Mouse (Mus musculus) megakaryocyte progenitor cell, adult 5-6 weeks (primary cell): ENCODE results near the gene Ephb2. TPM values are rescaled to one million over a fixed set of nuclear protein-coding genes. Genes with fewer than 3 reads are reported as not detected.

Experiments used
- ATAC-seq: replicated peaks from 2 replicates; pipeline ENCODE4 v1.8.0; 2016; ENCODE audit warnings: mild to moderate bottlenecking, moderate TSS enrichment, inconsistent platforms; ENCODE audit not compliant: poor library complexity
- total RNA-seq, 2 experiments: library from RNA; stranded (forward) in 1 of 2; stranded (reverse) in 1 of 2; fragments of 157-497, 149-512 nt in 1 of 2; fragments of 200-1000 nt in 1 of 2; gene quantifications; 2 replicates each; pipeline versions ENCODE4 v1.2.3 to v1.2.4; 2015 to 2017

Ephb2 gene
- total RNA-seq, 2 experiments from 2014 or later: 1.2 to 3.0 TPM

DNA sequence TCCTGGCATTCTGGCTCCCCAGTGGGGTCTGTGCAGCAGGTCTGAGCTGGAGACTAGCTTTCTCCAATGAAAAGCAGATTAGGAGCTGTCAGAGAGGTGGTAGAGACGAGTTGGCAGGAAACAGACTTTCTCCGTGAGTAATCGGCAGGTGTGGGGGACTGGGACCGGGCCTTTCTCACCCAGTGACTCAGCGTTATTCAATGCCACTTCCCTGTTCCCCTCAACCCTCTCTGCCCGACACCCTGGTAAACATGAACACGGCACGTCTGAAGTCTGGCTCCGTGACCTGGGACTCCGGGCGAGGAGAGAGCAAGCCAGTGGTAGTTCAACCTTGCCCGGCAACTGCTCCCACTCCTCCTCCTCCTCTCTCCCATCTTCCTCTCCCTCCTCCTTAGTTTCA lies 33.3 kb downstream of the Ephb2 start:
- ATAC-seq: peak; percentile 79

DNA sequence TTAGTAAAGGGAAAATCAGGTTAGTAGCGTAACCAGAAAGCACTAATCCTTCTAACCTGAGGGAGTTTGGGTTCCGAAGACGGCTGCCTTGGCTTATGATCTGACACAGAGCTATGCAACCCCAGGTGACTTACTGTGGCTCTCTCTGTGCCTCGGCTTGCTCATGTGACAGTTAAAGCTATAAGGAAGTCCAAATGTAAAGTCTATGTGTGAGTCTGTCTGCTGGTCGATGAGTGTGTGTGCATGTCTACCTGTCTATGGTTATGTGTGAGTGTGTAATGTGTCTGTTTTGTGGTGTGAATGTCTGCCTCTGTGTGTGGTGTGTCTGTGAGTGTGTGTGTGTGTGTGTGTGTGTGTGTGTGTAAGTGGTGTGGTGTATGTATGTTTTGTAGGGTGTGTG lies 33.8 kb downstream of the Ephb2 start:
- ATAC-seq: no peak

DNA sequence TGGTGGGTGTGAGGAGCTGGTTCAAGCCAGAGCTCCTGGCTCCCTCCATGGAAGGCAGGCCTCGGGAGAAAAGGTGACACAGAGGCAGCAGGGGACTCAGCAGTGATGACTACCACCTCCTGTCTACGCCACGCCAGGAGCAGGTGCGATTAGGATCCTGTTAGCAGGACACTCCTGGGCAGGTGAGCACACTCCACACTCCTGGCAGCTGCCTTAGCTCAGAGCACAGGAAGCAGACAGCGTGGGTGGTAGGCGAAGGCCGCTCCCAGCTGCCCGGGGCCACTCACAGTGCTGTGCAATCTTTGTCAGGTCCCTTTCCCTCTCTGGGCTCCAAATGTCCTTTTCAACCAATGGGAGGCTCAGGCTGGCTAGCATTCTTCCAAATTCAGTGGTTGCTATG lies 34.3 kb downstream of the Ephb2 start:
- ATAC-seq: no peak

DNA sequence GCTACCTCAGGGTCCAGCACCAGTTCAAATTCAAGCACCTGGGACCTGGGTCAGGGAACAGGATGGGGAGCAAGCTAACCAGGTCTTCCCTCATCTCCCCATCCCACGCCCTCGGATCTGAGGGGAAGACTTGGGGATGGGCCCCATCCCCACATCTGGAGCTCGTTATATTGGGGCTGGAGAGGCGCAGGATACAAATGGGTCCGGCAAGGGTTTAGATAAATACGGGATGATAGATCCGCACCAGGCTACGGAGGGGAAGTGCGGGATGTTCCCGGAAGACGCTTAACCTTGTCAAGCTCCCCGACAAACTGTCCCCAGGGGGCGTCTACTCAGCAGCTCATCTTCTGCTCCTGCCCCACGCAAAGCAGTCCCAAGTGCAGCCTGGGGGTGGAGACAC lies 35.4 kb downstream of the Ephb2 start:
- ATAC-seq: no peak

DNA sequence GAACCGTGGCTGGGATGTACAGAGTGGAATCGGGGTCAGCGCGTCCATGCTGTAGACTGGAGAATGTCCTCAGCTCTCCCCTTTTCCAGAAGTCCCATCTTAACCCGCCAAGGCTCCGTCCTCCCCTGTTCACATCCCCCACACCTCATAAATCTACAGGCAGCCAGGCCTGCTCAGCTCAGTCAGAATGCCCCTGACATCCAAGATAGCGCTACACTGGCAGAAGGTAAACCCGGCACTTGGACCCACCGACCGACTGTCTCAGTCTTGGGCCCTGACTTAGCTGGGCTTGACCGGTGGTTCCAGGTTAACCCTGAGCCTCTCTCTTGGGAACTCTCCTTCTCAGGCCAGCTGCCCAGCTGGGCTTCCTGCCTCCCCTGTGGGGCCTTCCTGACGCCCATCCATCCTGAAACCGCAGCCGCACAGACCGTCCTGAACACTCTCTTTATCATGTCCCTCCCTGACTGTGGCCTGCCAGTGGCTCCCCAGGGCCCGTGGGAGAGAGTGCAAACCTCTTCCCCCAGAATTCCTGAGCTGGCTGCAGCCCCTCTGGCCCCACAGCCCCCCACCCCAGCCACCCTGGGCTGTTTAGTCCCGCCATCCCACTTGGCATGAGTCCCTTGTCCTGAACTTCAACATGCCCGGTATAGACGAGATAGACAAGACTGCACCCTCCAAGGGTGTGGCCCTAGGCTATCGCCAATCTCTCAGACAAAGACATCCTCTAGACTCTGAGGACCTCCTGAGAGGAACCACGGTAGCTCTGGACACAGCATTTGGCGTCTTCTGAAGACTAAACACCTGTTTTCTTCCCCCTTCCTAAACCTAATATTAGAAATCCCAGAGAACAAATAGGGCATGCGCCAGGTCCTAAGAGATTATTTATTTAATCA lies 37.9 kb downstream of the Ephb2 start:
- no peak for ATAC-seq

DNA sequence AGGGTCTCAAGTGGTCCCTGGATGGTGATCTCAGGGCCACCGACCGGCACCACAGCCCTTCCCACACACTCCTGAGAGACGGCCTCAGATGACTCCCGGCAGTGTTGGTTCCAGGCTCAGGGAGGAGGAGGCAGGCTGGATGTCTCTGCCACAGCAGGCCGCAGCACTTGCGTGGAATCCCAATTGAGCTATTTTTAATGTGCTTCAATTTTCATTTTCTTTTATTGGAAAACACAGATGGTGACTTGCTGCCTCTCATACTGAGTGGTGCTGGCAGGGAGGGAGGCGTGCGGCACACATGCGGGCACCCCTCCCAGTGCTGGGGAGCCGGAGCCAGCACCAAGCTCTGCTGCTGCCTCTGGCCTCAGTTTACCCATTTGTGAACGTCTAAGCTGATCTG lies 42.5 kb downstream of the Ephb2 start:
- ATAC-seq: no peak

DNA sequence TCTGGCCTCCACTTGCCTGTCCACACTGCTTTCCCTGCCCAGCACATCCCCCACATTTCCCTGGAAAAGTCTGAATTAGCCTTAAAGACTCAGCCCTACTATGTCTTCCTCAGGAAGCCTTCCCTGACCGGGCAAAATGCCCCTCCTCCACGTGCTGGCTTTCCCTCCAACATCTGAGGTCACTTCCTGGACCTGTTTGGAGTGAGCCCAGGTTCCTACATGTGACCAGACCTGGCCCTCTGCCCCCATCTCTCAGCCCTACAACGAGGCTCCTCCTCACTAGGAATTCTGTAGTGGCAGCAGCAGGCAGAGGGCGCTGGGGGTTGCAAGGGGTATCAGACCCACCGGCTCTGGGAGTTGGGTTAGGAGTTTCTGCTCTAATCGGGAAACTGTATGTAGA lies 46.0 kb downstream of the Ephb2 start:
- ATAC-seq: no peak

DNA sequence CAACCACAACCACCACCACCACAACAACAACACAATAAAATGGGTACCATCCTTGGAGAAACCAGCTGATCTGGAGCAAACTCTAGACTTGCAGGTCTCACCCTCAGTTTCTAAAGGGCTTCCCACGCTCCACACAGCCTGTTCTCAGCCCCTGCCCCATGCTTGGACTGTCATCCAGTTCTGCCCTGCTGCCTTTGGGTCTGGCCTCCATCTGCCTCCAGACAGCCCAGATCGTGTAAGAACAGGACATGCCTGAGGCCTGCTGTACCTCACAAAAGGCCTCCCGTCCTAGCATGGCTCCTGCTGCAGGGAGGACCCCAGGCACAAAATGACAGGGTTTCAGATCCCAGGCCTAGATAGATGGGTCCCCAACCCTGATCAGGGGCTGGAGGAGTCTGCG lies 48.4 kb downstream of the Ephb2 start:
- ATAC-seq: no peak

DNA sequence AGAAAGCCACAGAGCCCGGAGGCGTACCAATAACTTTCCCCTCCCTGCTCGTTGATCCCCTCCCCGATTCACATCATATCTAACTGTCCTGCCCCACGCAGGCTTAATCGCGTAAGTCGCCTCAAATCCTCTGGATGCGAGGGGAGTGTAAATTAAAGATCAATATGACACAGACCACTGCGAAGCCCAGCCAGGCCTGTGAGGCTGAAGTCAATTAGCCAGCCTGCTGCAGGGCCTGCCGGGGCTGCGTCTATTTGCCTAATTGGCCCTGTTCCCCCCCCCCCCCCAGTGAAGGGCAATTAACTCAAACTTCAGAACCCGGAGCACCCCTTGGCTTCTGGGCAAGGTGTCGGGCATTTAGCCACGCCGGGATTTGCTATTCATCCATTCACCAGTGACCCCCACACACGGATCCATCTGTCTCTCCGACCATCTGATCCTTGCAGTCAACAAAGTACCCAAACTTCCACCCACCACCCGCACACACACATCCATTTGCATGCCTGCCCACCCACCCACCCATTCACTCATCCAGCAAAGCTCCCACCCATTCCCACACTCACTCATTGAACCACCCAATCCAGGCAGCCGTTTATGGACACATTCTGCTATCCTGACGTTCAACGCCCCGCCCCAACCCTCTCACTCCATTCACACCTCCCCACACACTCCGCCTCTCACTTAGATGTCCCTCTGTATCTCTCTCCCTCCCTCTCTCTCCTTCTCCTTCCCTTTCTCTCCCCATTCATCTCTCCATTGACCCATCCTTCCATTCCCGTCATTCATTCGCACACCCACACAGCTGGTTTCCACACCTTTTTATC lies 49.1 kb downstream of the Ephb2 start:
- no peak for ATAC-seq

DNA sequence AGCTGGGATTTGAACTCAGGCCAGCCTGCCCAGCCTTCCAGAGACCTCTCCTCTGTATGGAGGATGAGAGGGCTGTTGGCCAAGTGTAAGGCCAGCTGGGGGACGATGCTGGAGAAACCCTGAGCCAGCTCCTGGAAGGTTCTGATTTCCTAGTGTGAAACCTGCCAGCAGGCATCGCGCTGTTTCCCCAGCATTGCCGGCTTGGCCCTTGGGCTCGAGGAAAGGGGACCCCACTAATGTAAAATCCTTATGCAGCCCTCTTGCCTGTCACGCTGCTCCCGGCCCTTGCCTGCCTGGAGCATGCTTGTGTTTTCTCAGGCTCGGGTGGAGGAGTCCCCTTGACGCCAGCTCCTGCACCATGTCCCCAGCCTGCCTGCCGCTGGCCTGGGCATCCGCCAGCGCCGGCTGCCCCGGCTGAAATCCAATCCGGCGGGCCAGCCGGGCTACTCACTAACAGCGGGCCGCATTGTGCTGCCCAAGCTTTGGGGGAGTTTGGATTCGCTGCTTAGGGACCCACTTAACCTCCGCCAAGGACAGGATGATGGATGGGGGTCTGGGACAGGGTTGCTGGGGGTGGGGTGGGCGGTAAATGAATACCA lies 52.1 kb downstream of the Ephb2 start:
- ATAC-seq: no peak

DNA sequence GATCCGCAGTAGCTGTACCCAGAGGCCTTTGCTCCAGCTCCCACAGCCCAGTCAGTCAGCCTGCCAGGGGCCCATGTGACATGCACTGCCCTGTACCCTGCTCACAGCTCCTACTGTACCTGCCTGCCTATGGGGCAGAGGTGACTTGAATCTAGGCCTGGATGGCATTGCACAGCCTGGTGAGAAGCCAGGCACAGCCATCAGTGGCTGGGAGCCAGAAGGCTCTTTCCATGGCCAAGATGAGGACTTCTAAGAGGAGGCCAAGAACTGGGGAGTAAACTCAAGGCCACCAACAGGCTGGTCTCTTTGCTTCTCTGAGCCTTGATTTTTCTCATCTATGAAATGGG lies 53.2 kb downstream of the Ephb2 start:
- no peak for ATAC-seq

DNA sequence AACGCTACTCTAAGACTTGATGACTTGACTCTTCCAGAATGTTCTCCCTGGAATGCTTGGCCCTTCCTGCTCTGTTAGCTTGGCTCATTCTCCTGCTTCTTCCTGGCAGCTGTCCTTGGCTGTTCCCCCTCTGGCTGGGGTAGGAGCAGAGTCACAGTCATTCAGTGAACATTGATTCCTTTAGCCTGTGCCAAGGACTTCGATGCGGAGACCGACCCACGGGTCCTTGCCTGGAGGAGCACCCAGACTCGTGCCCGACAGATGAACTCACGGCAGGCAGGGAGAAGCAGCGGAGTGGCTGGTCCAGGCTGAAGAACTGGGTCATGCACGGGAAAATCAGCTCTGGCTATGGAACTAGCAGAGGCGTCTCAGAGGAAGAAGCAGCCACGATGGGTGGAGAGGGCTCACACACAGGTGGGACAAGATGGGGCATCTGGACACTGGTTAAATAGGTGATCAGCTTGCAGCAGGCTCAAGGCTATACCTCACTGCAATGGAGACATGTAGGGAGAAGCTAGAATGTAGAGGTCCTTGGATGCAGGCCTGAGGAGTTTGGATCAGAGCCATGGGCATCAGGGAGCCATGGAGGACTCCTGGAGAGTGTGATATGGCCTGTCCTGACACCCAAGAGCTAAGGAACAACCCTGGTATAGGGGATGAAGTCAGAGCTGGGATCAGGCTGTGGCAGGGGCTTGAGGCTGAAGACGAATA lies 53.8 kb downstream of the Ephb2 start:
- no peak for ATAC-seq

DNA sequence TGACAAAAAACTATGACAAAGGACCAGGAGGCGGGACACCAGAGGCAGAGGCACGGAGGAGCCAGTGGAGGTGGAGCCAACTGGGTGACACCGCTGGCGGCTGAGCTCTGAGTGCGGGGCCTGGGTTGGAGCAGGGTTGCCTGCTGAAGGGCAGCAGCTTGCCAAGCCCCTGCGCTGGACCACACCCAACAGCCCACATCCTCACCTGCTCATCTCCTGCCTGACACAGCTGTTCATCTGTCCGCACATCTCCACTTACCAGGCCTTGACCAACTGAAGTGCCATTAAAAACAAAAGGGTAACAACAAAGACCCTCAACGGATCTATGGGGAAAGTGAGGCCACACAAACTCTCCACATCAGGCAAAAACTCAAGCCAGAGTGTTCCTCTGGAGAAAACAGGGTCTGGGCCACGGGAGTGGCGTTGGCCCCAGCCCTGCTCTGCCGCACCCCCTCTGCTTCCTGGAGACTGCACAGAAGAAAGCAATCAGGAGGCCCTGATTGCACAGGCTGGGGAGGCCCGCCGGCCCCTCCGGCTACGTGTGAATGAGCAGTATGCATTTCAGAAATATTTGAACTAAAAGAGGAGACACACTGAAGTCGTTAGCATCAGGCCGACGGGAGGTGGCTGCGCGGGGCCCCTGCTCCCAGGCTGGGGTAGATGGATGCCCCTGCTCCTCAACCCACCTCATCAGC lies 55.4 kb downstream of the Ephb2 start:
- ATAC-seq: no peak

DNA sequence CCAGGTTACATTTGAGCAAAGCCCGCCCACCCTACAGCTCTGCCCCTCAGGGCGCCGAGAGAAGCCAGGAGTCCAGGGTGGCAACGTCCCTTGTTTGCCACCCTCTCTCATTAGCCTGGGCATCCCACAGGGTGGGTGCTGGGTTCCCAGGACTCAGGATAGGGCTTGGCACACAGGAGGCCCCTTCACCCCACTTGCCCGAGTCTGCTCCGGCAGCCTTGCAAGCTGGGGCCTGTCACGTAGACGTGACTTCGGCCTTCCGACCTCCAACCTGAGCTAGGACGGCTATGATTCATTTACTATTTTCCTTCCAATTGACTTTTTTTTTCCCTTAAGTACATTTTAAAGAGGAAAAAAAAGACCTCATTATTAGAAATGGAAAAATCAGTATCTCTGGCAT lies 56.6 kb downstream of the Ephb2 start:
- ATAC-seq: no peak

DNA sequence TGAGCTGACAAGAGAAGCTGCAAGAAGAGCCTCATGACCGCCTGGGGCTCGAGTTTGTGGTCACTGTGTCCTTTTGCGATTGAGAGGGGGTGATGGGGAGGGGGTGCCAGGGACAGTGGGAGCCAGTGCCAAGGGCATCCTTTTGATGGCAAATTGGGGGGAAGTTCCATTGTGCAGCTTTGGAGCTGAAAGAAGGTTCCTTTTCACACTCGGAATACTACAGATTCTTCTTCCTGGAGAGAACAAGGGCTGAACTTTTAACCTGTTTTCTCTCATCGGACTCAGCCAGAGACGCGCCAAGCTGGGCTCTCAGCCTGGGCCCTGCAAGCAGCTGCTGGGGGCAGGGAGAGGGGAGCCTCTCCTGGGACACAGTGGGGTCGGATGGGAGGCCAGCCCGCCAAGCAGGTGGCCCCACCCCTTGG lies 59.3 kb downstream of the Ephb2 start:
- ATAC-seq: no peak

DNA sequence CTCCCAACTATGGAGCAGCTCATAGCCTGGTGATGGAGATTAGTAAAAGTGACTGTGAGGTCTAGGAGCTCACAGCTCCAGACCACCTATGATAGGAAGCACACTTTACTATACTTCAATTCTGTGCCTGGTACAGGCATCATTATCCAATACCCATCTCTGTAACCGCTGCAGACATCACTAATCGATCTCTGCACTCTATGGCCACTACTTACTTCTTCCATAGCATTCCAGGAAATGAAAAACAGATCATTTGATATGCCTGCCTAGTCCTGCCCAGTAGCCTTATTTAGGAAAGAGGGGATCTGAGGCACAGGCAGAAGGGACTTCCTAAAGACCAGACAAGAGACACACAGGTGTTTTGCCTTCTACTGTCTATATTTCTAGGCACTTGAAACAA lies 59.9 kb downstream of the Ephb2 start:
- ATAC-seq: no peak

DNA sequence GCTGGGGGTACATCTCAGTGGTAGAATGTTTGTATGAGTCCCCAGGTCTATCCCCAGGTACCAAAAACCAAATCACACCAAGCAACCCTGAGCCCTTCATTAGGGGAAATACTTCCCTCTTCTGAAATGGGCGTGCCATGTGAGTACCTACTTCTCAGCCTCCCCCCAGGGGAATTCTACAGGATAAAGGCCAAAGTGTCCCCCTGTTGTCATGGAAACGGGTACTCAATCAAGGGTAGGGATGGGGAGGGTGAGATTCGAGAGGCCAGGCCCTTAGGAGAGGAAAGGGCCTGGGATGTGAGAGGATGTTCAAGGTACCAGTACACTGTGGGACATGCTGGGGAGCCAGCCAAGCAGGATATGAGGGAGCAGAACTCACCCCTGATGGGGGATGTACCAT lies 61.6 kb downstream of the Ephb2 start:
- no peak for ATAC-seq

DNA sequence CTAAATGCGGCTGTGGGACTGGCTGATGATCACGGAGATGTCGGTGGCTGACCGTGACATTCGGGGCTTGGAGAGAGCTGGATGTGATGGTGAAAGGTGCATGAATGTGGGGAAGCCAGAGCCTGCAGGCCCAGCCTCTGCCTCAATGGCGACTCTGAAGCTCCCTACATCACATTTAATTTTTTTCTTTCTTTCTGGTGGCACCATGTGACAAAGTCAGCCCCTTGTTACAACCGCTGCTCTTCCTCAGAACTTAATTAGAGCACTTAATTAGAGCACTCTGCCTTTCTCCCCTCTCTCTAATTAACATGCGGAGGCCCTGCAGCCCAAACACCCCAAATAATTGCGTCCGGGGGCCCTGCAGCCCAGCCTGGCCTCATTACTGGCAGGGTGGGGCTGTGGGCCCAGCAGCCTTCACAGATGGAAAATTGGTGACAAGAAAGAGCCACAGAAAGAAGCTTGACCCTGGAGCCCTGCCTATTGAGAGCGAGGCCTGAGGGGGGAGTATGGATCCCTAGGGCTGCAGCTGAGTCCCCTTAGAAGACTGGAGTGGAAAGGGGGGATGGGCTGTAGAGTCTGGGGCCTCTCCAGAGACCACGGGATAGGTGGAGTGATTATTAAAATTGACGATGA lies 62.7 kb downstream of the Ephb2 start:
- no peak for ATAC-seq

DNA sequence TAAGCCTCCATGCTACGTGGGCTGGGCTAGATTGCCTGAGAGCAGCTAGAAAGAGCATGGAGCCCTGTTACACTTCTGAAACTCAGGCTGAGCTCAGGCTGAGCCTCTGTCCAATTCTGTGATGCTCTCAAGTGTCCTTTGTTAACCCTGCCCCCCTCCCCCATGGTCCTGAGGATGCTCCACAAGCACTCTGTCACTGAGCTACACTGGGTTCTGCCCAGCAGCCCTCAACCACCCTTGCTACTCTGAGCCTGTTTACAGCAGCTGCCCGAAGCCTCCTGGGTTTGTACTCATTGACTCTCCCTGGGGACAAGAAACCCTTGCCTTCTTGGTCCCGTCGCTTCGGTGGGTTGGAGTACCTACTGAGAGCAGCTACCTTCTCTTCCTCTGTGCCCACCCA lies 63.5 kb downstream of the Ephb2 start:
- no peak for ATAC-seq

DNA sequence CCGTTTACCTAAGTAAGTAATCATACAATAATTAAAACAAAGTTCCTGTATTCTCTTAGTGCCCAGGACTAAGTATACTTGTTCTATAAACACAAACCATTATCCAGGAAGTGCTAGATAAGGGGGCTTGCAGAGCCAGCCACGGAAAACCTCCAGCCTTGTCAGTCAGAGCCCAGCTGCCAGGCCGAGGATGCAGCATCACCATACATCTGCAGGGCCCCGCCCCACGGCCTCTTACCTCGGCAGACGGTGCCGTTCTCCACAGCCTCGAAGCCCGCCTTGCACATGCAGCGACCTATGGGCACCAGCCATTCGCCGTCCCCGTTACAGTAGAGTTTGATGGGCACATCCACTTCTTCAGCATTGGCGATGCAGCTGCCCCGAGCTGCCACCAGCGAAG lies 65.1 kb downstream of the Ephb2 start:
- peak; percentile 37; the same call in 1 of the 2 replicates for ATAC-seq
